Mouse (Mus musculus) telencephalon, adult 2 months (tissue): ENCODE results near the gene Slc30a3.
"Not testable (repeated sequence)": the region's sequence is repeated elsewhere in the genome, so short reads cannot be mapped to it uniquely, and the experiment has no call there.

Source experiments
- DNase-seq: peaks from one replicate; pipeline ENCODE4 v3.0.0-alpha.2; 2011; ENCODE audit warnings: low read depth, low spot score

The Slc30a3 gene

DNA sequence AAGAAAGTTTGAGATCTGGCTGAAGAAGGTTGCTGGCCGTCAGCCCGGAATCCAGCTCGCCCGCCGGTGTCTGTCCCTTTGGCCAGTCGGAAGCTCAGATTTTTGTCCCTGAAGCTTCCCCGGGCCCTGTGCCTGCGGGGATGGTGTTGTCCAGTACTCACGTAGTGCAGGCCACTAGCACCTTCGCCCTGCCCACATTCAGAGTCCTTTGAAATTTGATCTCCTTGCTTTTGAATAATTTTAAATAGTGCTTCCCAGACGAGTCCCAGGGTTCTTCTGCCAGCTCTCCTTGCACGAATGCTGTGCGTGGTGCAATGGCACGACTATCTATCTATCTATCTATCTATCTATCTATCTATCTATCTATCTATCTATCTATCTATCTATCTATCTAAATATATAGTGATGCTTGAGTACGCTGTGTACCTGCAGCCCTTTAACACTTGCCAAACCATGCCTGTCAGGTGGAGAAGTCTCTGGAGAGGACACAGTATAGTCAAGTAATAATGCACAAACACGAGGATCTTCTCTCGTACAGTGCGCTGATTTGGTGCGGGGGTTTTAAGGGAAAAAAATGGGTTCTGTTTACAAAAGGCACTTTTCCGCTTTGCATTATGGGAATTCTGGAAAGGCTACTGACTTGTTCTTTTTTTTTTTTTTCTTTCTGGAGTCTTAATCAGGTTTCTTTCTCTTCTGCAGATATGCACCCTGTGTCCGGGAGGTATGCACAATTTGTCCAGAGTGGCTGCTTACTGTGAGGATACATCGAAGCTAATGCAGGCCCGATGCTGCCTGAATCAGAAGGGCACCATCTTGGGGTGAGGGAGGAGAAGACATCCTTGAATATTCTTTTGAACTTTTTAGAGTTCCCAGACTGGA is 59.0 kb downstream of the Slc30a3 start, which contains the start of gene Slc5a6:
Gene Slc5a6 (minus strand): TSS at position 162 of the 879 bp plus-strand sequence.
- DNase-seq, result no peak

DNA sequence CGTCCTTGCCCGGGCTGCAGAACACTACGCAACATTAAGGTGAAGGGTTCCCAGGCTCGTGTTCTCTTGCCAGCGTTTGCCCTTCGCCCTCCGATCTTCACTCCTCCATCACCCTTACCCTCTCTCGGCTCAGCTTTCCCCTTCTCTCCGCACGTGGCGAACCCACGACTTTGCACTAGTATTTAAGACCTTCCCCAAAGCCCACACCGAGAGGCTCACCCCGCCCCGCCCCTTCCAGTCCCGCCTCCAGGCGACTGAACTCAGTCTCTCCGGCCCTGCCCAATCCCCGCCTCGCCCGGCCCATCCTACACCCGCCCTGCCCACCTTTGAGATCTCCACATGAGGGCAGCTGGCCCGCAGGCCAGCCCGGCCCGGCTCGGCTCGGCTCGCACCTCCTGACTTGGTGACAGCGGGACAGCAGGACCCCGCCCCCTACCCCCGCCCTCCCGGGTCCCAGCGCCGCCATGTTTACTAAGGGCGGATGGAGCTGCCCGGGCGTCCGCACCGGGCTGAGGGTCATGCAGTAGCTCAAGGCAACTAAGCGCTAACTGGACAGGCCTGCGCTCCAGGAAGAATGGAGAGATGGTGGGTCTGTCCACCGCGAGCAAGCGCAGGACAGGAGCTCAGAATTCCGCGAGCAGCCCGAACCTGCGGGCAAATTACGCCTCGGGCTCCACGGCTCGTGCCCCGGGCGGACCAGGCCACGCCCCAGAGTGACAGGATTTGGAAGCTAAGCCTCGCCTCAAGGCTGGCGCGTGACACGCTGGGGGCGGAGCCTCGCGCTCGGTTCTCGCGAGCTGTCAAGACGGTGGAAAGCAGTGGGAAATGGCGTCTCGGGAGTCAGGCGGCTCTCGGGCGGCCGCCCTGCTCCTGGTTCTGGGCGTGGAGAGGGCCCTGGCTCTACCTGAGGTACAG is 59.9 kb downstream of the Slc30a3 start, which contains the start of gene Atraid:
Gene Atraid (plus strand): TSS at position 465 of the 915 bp plus-strand sequence.
- DNase-seq, result peak; percentile 96

DNA sequence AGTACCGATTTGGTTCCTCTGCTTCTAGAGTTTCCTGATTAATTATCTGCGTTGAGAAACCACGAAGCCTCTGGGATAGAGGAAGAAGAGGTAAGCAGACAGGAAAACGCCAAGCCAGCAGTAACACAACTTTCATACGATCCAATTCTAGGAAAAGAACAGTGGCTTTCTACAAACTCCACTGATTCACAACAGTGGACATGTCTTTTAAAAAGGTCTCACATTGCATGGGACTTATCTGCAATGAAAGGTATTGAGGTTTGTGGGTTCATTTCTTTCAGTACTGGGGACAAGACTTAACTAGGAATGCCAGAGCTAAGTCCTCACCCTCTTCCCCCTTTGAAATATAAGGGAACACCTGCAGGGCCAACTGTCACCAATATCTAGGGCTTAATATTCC is 61.0 kb downstream of the Slc30a3 start:
- no peak for DNase-seq

DNA sequence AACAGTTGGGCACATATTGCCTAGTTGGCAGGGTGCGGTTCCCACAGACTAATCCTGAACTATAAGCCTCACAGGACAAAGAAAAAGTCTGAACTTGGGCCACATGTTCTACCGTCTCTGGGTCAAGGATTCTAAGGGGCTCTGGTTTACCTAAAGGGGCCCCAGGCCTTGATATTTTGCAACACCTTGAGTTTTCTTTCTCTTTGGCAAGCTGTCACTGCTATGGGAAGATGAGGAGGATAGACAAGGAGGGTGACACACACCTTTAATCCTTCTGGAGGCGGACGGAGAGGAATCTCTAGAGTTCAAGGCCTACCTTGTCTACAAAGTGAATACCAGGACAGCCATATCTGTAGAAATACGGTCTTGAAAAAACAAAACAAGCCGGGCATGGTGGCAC is 61.6 kb downstream of the Slc30a3 start:
- DNase-seq, result no peak

DNA sequence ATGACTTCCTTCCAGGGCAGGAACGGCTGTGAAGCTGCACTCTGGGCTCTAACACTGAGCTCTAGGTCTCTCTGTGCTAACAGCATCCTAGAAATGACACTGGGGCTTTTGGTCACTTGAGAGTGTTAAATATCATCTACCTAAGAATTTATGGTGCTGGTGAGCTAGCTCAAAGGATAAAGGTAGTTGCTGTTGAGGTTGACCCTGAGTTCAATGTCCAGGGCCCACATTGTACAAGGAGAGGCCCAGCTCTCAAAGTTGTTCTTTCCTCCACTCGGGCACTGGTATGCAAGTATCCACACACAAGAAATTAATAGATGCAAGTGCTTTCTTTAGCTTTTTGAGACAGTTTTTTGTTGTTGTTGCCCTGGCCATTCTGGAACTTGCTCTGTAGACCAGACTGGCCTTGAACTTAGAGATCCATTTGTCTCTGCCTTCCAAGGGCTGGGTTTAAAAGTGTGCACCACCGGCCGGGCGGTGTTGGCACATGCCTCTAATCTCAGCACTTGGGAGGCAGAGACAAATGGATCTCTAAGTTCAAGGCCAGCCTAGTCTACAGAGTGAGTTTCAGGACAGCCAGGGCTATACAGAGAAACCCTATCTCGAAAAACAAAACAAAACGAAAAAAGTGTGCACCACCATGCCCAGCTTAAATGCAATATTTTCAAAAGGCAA is 69.7 kb downstream of the Slc30a3 start:
- no peak for DNase-seq

DNA sequence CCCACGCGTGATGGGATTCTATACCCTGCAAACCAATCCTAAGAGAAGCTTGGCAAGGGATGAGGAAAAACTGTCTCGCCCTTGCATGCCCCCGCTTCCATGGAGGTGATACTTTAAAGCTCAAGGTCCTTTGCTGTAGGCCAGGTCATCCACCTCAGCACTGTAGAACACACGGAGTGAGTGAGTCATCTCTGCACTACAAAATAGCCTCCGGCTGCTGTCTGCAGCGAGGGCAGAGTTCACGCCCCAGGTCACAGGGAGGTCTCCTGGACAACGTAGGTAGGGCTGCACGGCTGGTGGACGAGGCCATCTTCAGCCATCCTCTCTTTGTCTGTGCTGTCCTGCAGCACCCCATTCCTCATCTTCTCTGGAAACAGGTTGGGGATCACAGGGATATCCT is 71.5 kb downstream of the Slc30a3 start:
- not testable (repeated sequence) for DNase-seq
